Mouse (Mus musculus) forebrain, embryonic 13.5 days (tissue): ENCODE results near the gene Tubb3. TPM values are rescaled to one million over a fixed set of nuclear protein-coding genes. Genes with fewer than 3 reads are reported as not detected.
"Not testable (repeated sequence)": the region's sequence is repeated elsewhere in the genome, so short reads cannot be mapped to it uniquely, and the experiment has no call there.

ENCODE experiments used
- ATAC-seq: fragments of 200-750 bp; cut with Nextera tagmentation; 2 replicates; pipeline ENCODE4 v1.8.0; 2017
- H3K27ac ChIP-seq: fragments of 300-500 bp; sonication (generic); 2 replicates; pipeline ENCODE4 v1.5.1; 2015; ENCODE audit warnings: inconsistent platforms, mild to moderate bottlenecking, moderate library complexity
- H3K27me3 ChIP-seq: fragments of 300-500 bp; sonication (generic); 2 replicates; pipeline ENCODE4 v1.6.1; 2015; ENCODE audit warnings: mild to moderate bottlenecking, inconsistent platforms
- H3K36me3 ChIP-seq: fragments of 300-500 bp; sonication (generic); 2 replicates; pipeline ENCODE4 v1.6.1; 2015; ENCODE audit warnings: mild to moderate bottlenecking, inconsistent platforms; ENCODE audit not compliant: poor library complexity, severe bottlenecking
- H3K4me1 ChIP-seq: fragments of 300-500 bp; sonication (generic); 2 replicates; pipeline ENCODE4 v1.6.1; 2015; ENCODE audit warnings: inconsistent platforms
- H3K4me2 ChIP-seq: fragments of 300-500 bp; sonication (generic); 2 replicates; pipeline ENCODE4 v1.6.1; 2015; ENCODE audit warnings: inconsistent platforms, mild to moderate bottlenecking, moderate library complexity
- H3K4me3 ChIP-seq: fragments of 300-500 bp; sonication (generic); 2 replicates; pipeline ENCODE4 v1.5.1; 2015; ENCODE audit warnings: mild to moderate bottlenecking, inconsistent platforms
- H3K9ac ChIP-seq: fragments of 300-500 bp; sonication (generic); 2 replicates; pipeline ENCODE4 v1.6.1; 2015; ENCODE audit warnings: mild to moderate bottlenecking, inconsistent platforms
- H3K9me3 ChIP-seq: fragments of 300-500 bp; sonication (generic); replicated peaks from 2 replicates; pipeline ENCODE4 v1.6.1; 2016; ENCODE audit warnings: inconsistent platforms
- WGBS: fragments of 180-500 bp; shearing (Covaris S2); methylation state at CpG from one replicate; pipeline ENCODE4 v1.1.7; 2015; 5-methylcytosine and 5-hydroxymethylcytosine counted together
- polyA plus RNA-seq: library from polyadenylated mRNA; unstranded; fragments of >200 nt; fragmentation: Nextera tagmentation; extraction: Ambion mirVana; gene quantifications from 2 replicates; pipeline ENCODE4 v1.2.1, GENCODE M21; 2015

Tubb3 gene
- polyA plus RNA-seq, 1 experiment from 2014 or later = 1,305 TPM

DNA sequence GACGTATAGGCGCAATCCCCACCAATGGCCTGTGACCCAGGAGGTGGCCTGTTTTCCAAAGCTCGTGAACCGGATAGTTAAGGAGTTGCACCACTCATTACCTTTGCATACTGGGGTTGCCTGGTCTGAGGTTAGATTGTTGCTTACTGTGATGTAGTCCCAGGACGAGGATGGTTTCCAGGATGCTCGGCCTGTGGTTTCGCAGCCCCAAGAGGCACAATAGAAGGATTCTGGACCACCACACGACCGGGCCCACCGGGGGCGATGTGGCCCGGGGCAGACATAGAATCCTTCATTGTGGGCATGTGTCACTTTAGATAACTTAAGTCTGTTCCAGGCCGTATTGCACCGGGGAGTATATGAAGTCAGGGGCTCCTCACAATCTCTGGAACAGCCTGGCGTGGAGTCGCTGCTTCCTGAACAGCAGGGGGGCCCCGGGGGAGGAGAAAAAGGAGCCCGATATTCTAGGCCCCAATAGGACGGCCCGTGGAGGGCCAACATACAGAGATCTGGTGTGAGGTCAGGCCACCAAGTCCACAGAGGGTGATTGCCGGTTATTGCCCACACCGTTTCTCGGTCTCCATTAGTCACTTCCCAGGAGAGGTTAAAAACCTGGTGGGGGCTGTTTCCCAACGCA, 16.5 kb downstream of the Tubb3 start:
- H3K4me3 ChIP-seq = no peak overlapping the region
- no peaks in the 10 kb centered on the region for H3K4me1 ChIP-seq
- WGBS = 95% methylated on average over 24 of the region's 24 CpGs
- no peak overlapping the region for H3K27ac ChIP-seq
- peaks cover 57% of the 10 kb centered on the region for H3K9me3 ChIP-seq
- H3K4me2 ChIP-seq = no peak overlapping the region
- no peaks in the 10 kb centered on the region for H3K27me3 ChIP-seq
- no peak overlapping the region for H3K9ac ChIP-seq
- peaks cover 8% of the 10 kb centered on the region for H3K36me3 ChIP-seq
- ATAC-seq = no peak

DNA sequence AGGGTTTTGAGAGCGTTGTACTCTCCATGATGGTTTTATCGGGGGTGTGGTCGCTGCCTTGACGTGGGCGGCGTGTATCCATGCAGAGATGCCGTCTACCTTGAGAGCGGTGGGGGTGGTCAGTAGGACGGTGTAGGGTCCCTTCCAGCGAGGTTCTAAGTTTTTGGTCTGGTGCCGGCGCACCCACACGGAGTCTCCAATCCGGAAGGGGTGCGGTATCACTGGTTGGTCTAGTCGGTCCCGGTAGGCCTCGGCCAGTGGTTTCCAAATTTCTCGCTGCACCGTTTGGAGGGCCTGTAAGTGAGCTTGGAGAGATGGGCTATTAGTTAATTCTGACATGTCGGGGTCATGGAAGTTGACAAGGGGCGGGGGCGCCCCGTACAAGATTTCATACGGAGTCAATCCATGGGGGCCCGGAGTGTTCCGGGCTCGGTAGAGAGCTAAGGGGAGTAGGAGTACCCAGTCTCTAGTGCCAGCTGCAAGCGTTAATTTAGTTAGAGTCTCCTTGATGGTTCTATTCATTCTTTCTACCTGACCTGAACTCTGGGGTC, 17.2 kb downstream of the Tubb3 start:
- ATAC-seq = no peak
- WGBS = 97% methylated on average over 29 of the region's 29 CpGs
- Histone ChIP-seq H3K9ac (no peak overlapping the region), H3K4me3 (no peak overlapping the region), H3K4me2 (no peak overlapping the region), H3K27me3 (no peaks in the 10 kb centered on the region), H3K36me3 (peaks cover 2% of the 10 kb centered on the region), H3K4me1 (no peaks in the 10 kb centered on the region), H3K27ac (no peak overlapping the region), H3K9me3 (peaks cover 64% of the 10 kb centered on the region)

DNA sequence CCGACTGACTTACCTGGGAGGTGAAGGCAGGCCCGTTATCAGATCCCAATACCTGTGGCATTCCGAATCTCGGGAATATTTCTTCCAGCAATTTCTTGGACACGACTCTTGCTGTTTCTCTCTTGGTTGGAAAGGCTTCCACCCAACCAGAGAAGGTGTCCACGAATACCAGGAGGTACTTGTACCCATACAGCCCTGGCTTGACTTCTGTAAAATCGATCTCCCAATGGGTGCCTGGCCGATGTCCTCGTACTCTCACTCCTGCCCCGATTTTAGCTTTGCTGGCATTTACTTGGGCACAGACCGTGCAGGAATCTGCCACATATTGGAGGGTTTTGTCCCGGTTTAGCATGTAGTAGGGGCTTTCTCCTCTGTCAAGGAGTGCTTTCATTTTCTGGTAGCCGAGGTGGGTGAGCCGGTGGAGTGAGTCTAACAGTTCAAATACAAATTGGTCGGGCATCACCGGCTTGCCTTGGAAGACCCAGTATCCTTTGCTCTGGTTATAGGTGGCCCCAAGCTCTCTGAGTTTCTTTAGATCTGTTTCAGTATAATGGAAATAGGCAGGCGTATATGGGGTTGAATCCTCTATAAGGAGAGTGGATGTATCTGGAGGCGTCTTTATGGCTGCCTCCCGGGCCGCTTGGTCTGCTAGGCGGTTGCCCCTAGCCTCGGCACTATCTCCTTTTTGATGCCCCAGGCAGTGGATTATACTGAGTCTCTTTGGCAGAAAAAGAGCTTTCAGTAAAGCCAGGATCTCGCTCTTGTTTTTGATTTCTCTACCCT, 17.9 kb downstream of the Tubb3 start:
- H3K4me2 ChIP-seq = no peak overlapping the region
- no peak overlapping the region for H3K27ac ChIP-seq
- no peaks in the 10 kb centered on the region; the same call in 1 of the 2 replicates for H3K36me3 ChIP-seq
- H3K9me3 ChIP-seq = peaks cover 65% of the 10 kb centered on the region
- no peak for ATAC-seq
- 96% methylated on average over 23 of the region's 23 CpGs for WGBS
- H3K9ac ChIP-seq = no peak overlapping the region
- H3K4me3 ChIP-seq = no peak overlapping the region
- no peaks in the 10 kb centered on the region for H3K27me3 ChIP-seq
- H3K4me1 ChIP-seq = no peaks in the 10 kb centered on the region

DNA sequence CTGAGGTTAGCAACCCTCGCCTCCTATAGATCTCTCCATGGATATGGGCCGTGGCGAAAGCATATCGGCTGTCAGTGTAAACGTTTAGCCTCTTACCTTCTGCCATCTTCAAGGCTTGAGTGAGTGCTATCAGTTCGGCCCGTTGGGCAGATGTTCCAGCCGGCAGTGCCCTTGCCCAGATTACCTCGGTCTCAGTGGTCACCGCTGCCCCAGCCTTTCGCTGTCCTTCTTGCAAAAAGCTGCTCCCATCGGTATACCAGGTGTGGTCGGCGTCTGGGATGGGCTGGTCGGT, 18.4 kb downstream of the Tubb3 start:
- H3K4me2 ChIP-seq, ATAC-seq, H3K36me3 ChIP-seq, H3K9ac ChIP-seq, H3K4me1 ChIP-seq, H3K27ac ChIP-seq, H3K27me3 ChIP-seq, H3K4me3 ChIP-seq: not testable (repeated sequence)
- H3K9me3 ChIP-seq = peaks cover 69% of the 10 kb centered on the region
- WGBS = 96% methylated on average over 15 of the region's 15 CpGs

DNA sequence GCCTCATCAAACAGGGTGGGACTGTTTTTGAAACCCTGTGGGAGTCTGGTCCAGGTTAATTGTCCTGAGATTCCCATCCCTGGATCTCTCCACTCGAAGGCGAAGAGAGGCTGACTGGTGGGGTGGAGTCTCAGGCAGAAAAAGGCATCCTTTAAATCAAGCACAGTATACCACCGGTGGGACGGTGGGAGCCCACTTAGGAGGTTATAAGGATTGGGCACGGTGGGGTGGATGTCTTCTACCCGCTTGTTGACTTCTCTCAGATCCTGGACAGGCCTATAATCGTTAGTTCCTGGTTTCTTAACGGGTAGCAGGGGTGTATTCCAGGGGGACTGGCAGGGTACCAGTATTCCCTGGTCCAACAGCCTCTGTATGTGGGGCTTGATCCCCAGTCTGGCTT, 19.7 kb downstream of the Tubb3 start:
- not testable (repeated sequence) for H3K4me3 ChIP-seq, H3K27ac ChIP-seq, H3K4me2 ChIP-seq, ATAC-seq, H3K36me3 ChIP-seq, H3K9ac ChIP-seq, H3K27me3 ChIP-seq, H3K4me1 ChIP-seq
- WGBS = 92% methylated on average over 8 of the region's 8 CpGs
- peaks cover 69% of the 10 kb centered on the region for H3K9me3 ChIP-seq

DNA sequence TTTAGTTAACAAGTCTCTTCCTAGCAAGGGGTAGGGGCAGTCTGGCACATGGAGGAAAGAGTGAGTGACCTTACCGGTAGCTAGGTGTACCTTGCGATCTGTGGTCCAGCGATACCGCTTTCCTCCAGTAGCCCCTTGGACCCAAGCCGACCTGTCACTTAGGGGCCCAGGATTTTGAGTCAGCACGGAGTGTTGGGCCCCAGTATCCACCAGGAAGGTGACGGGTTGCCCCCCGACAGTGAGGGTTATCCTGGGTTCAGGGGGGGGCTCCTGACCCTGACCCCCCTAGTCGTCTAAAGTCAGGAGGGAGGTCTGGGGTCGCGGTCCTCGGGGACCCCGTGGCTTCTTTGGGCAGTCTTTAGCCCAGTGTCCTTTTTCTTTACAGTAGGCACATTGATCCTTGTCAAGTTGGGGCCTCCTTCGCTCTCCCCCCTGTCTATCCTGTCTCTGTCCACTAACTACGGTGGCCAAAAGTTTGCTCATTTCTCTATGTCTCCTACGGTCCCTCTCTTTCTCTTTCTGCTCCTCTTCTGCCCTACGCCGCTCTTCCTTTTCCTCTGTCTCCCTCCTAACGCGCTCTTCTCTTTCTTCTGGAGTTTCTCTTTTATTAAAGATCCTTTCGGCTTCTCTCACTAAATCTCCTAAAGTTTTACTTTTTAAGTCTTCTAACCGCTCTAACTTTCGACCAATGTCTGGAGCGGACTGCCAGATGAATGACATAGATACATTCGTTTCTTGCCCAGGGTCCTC, 20.6 kb downstream of the Tubb3 start:
- no peak overlapping the region for H3K27ac ChIP-seq
- H3K36me3 ChIP-seq = no peaks in the 10 kb centered on the region; the same call in 1 of the 2 replicates
- H3K9me3 ChIP-seq = peaks cover 64% of the 10 kb centered on the region
- H3K27me3 ChIP-seq = no peaks in the 10 kb centered on the region
- no peak overlapping the region for H3K4me3 ChIP-seq
- no peak overlapping the region for H3K9ac ChIP-seq
- no peak overlapping the region for H3K4me2 ChIP-seq
- 95% methylated on average over 25 of the region's 25 CpGs for WGBS
- ATAC-seq = no peak
- no peaks in the 10 kb centered on the region for H3K4me1 ChIP-seq

DNA sequence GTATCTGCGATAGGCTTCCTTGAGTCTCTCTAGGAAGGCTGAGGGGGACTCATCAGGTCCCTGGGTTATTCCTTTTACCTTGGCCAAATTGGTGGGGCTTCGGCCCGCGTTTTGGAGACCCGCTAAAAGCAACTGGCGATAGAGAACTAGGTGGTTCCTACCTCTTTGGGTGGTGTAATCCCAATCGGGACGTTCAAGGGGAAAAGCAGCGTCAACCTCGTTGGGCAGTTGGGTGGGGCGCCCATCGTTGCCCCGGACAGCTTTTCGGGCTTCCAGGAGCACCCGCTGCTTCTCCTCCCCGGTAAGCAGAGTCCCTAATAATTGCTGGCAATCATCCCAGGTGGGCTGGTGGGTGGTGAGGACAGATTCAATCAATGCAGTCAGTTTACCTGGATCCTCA, 21.2 kb downstream of the Tubb3 start:
- H3K4me2 ChIP-seq = no peak overlapping the region
- no peak overlapping the region for H3K4me3 ChIP-seq
- H3K36me3 ChIP-seq = no peaks in the 10 kb centered on the region; the same call in 1 of the 2 replicates
- H3K9me3 ChIP-seq = peaks cover 58% of the 10 kb centered on the region
- no peaks in the 10 kb centered on the region for H3K27me3 ChIP-seq
- no peak overlapping the region for H3K9ac ChIP-seq
- WGBS = 95% methylated on average over 16 of the region's 16 CpGs
- no peak overlapping the region for H3K27ac ChIP-seq
- ATAC-seq = no peak
- H3K4me1 ChIP-seq = no peaks in the 10 kb centered on the region

DNA sequence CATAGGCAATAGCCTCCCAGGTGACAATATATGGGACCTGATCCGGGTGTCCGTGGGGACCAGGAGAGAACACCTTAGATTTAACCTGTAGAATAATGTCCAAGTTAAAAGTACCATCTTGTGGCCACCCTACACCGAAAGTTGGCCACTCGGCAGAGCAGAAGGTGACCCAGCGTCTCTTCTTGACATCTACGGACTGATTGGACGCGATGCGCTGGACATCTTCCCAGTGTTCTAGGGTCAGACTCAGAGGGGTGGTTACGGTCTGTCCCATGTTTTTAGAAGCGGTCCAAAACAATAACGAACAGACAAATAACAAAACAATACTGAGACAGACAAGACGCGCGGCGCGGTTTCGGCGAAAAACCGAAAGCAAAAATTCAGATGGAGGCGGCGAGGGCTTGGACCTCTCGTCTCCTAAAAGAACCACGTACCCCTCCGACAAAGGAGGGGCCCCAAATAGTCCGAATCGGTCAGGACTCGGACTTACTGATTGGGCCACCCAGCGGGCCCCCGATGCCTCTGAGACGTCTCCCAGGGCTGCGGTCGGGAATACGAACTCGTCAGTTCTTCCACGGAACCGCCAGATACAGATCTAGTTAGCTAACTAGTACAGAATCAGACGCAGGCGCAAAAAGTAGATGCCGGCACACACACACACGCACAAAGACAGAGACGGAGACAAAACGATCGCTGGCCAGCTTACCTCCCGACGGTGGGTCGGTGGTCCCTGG, 22.2 kb downstream of the Tubb3 start:
- H3K9me3 ChIP-seq = peaks cover 48% of the 10 kb centered on the region
- H3K9ac ChIP-seq, H3K27ac ChIP-seq, ATAC-seq, H3K36me3 ChIP-seq, H3K27me3 ChIP-seq, H3K4me2 ChIP-seq, H3K4me3 ChIP-seq, H3K4me1 ChIP-seq: not testable (repeated sequence)
- WGBS = 97% methylated on average over 42 of the region's 47 CpGs

DNA sequence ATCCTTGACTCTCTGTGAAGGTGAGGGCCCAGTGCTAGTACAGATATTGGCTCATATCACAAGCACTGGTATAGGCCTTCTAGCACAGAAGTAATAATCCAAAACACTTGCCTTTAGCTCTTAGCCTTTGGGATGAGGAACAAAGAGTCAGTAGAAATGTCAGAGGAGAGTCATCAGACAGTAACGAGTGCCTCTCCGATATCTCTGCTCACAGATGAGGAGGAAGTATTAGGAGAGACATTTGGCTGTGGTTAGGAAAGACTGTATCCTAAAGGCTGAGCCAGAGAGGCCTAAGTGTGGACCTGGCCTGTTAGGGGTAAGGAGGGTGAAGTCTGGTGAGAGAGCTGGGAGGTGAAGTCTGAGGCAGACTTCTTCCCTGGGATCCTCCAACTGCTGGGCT, 30.6 kb downstream of the Tubb3 start:
- Histone ChIP-seq H3K4me3 (no peak overlapping the region), H3K27me3 (no peaks in the 10 kb centered on the region), H3K36me3 (no peaks in the 10 kb centered on the region), H3K9ac (no peak overlapping the region), H3K4me2 (no peak overlapping the region), H3K4me1 (peaks cover 10% of the 10 kb centered on the region), H3K27ac (no peak overlapping the region), H3K9me3 (no peaks in the 10 kb centered on the region)
- no peak for ATAC-seq
- WGBS = 95% methylated on average over 2 of the region's 2 CpGs

DNA sequence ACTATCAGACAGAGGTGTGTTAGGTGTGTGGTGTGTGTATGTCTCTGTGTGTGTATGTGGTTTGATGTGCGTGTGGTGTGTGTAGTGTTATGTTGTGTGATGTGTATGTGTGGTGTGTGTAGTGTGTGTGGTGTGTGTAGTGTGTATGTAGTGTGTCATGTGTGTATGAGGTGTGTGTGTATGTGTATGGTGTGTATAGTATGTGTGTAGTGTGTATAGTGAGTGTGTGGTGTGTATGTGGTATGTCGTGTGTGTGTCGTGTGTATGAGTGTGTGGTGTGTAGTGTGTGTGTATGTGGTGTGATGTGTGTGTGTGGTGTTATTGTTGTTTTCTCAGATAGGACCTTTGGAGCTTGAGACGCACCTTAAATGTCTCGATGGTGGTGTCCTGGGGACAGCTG, 31.1 kb downstream of the Tubb3 start:
- Histone ChIP-seq H3K36me3 (no peaks in the 10 kb centered on the region), H3K27ac (no peak overlapping the region), H3K4me1 (peaks cover 10% of the 10 kb centered on the region), H3K4me2 (peak overlapping the region; percentile 65), H3K9ac (no peak overlapping the region), H3K27me3 (no peaks in the 10 kb centered on the region), H3K9me3 (no peaks in the 10 kb centered on the region), H3K4me3 (peak overlapping the region; percentile 68; the same call in 1 of the 2 replicates)
- ATAC-seq = peak; percentile 46
- WGBS = 82% methylated on average over 5 of the region's 5 CpGs

DNA sequence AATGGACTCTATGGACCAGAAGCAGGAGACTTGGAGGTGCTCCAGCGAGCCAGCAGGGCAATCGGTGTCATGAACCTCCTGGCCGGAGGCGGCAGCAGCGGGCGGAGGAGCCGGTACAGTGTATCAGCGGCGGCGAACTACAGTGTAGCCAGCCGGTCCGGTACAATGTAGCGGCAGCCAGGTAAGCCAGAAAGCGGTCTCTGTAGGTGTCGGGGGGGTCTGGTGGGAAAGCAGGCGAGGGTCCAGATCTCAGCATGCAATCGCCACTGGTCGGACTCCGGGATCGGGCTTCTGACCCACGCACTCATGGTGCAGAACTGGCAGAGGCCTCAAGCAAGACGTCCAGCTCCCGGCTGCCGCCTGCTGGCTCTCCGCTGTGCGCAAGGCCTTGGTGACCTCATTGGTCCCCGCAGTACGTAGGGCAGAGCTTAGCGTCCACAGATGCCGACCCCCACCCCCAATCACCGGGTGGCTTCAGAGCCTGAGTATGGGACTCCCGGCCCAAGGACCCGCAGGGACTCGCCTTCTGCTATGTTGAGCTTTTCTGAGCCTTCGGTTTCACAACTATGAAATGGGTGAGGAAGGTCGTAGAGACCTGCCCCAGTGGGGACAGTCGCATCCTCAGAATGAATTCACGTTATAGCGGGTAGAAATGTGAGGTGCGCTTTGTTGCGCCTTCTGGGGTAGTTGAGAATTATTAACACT, 31.8 kb downstream of the Tubb3 start:
- peak; percentile 94 for ATAC-seq
- 1% methylated on average over 41 of the region's 41 CpGs for WGBS
- peak overlapping the region; percentile 68 for H3K4me3 ChIP-seq

More for the DNA sequence above, 31.8 kb downstream of the Tubb3 start:
- H3K9ac ChIP-seq = peak overlapping the region; percentile 81
- H3K9me3 ChIP-seq = no peaks in the 10 kb centered on the region
- H3K4me2 ChIP-seq = peak overlapping the region; percentile 65
- H3K27me3 ChIP-seq = no peaks in the 10 kb centered on the region
- H3K36me3 ChIP-seq = no peaks in the 10 kb centered on the region
- peak overlapping the region; percentile 57; the same call in 1 of the 2 replicates for H3K27ac ChIP-seq
- peaks cover 10% of the 10 kb centered on the region for H3K4me1 ChIP-seq
